Mouse (Mus musculus) heart, embryonic 11.5 days (tissue): ENCODE measurements around the gene Ubr4. TPM values are rescaled to one million over a fixed set of nuclear protein-coding genes. Genes with fewer than 3 reads are reported as not detected.
A peak's percentile ranks its signal among the peaks of the same experiment; 100 is the strongest.

Experiments used
- ATAC-seq: fragments of 200-750 bp; cut with Nextera tagmentation; replicated peaks from 2 replicates; pipeline ENCODE4 v1.8.0; 2017; ENCODE audit warnings: moderate library complexity; ENCODE audit not compliant: insufficient number of reproducible peaks, low FRiP score, low TSS enrichment
- H3K27ac ChIP-seq: fragments of 300-500 bp; sonication (generic); 2 replicates; pipeline ENCODE4 v1.5.1; 2014; ENCODE audit warnings: mild to moderate bottlenecking, low read depth, low read length
- H3K27me3 ChIP-seq: fragments of 300-500 bp; sonication (generic); 2 replicates; pipeline ENCODE4 v1.6.1; 2014; ENCODE audit warnings: mild to moderate bottlenecking, low read length, mixed read lengths; ENCODE audit not compliant: control insufficient read depth, insufficient read depth
- H3K36me3 ChIP-seq: fragments of 300-500 bp; sonication (generic); 2 replicates; pipeline ENCODE4 v1.6.1; 2014; ENCODE audit warnings: mild to moderate bottlenecking, low read length, moderate library complexity, mixed read lengths; ENCODE audit not compliant: control insufficient read depth, insufficient read depth
- H3K4me1 ChIP-seq: fragments of 300-500 bp; sonication (generic); 2 replicates; pipeline ENCODE4 v1.6.1; 2014; ENCODE audit warnings: low read length; ENCODE audit not compliant: control insufficient read depth, insufficient read depth
- H3K4me2 ChIP-seq: fragments of 300-500 bp; sonication (generic); 2 replicates; pipeline ENCODE4 v1.6.1; 2014; ENCODE audit warnings: mild to moderate bottlenecking, moderate library complexity
- H3K4me3 ChIP-seq: fragments of 300-500 bp; sonication (generic); 2 replicates; pipeline ENCODE4 v1.5.1; 2014; ENCODE audit warnings: low read depth, low read length
- H3K9ac ChIP-seq: fragments of 300-500 bp; sonication (generic); 2 replicates; pipeline ENCODE4 v1.6.1; 2014; ENCODE audit warnings: mild to moderate bottlenecking, low read depth, low read length, moderate library complexity
- H3K9me3 ChIP-seq: fragments of 300-500 bp; sonication (generic); replicated peaks from 2 replicates; pipeline ENCODE4 v1.6.1; 2016; ENCODE audit warnings: low read length; ENCODE audit not compliant: control insufficient read depth
- WGBS: fragments of 180-500 bp; shearing (Covaris S2); extraction: QIAGEN DNeasy Blood & Tissue Kit; methylation state at CpG from one replicate; pipeline ENCODE4 v1.1.7; 2014; ENCODE audit not compliant: insufficient replicate concordance; 5-methylcytosine and 5-hydroxymethylcytosine counted together
- polyA plus RNA-seq: library from polyadenylated mRNA; unstranded; fragments of >200 nt; fragmentation: Nextera tagmentation; extraction: Ambion mirVana; gene quantifications from 2 replicates; pipeline ENCODE4 v1.2.1, GENCODE M21; 2014

The Ubr4 gene
- polyA plus RNA-seq, result 69.0 and 71.5 TPM in 2 replicates

GRCm38 (mm10) chr4:139351931-139352711 is at the start of gene Ubr4, which contains the start of the genes Mrto4 and Emc1:
Gene Ubr4, plus strand, starts transcription at chr4:139352609.
Gene Mrto4, minus strand, starts transcription at chr4:139352576.
Gene Emc1, plus strand, starts transcription at chr4:139352587.
- peak within 1 kb of the TSS; percentile 78 for H3K9ac ChIP-seq
- peak; percentile 86 for ATAC-seq
- peak within 1 kb of the TSS; percentile 90 for H3K4me2 ChIP-seq
- H3K36me3 ChIP-seq, result peaks cover 21% of the 10 kb centered on the region
- no peaks in the 10 kb centered on the region for H3K27me3 ChIP-seq
- 1% methylated on average over 64 of the region's 64 CpGs for WGBS
- peaks cover 14% of the 10 kb centered on the region for H3K4me1 ChIP-seq
- H3K9me3 ChIP-seq, result no peaks in the 10 kb centered on the region
- H3K27ac ChIP-seq, result peak within 1 kb of the TSS; percentile 89
- H3K4me3 ChIP-seq, result peak within 1 kb of the TSS; percentile 82

- no peak overlapping the region for H3K9ac ChIP-seq
- ATAC-seq, result no peak
- no peak overlapping the region for H3K27ac ChIP-seq
- peaks cover 5% of the 10 kb centered on the region for H3K4me1 ChIP-seq
- no peak overlapping the region for H3K4me3 ChIP-seq
- H3K36me3 ChIP-seq, result peaks cover 2% of the 10 kb centered on the region; the same call in 1 of the 2 replicates
- no peaks in the 10 kb centered on the region for H3K27me3 ChIP-seq
- H3K4me2 ChIP-seq, result no peak overlapping the region
- H3K9me3 ChIP-seq, result no peaks in the 10 kb centered on the region
- 87% methylated on average over 3 of the region's 3 CpGs for WGBS
Observed at GRCm38 (mm10) chr4:139305521-139305920, 46.9 kb upstream of the Ubr4 start.

GRCm38 (mm10) chr4:139307916-139308315 is 44.5 kb upstream of the Ubr4 start:
- Histone ChIP-seq H3K4me1 (peaks cover 11% of the 10 kb centered on the region), H3K27ac (no peak overlapping the region), H3K4me3 (no peak overlapping the region), H3K36me3 (no peaks in the 10 kb centered on the region; the same call in 1 of the 2 replicates), H3K9ac (no peak overlapping the region), H3K4me2 (no peak overlapping the region), H3K27me3 (no peaks in the 10 kb centered on the region), H3K9me3 (no peaks in the 10 kb centered on the region)
- 80% methylated on average over 5 of the region's 5 CpGs for WGBS
- no peak for ATAC-seq

- Histone ChIP-seq H3K36me3 (peaks cover 2% of the 10 kb centered on the region), H3K4me1 (peaks cover 11% of the 10 kb centered on the region), H3K27me3 (no peaks in the 10 kb centered on the region), H3K9ac (peak overlapping the region; percentile 88), H3K9me3 (no peaks in the 10 kb centered on the region), H3K4me2 (peak overlapping the region; percentile 87), H3K27ac (no peak overlapping the region), H3K4me3 (peak overlapping the region; percentile 76)
- no peak for ATAC-seq
- 21% methylated on average over 6 of the region's 6 CpGs for WGBS
Observed at GRCm38 (mm10) chr4:139309651-139310050, 42.8 kb upstream of the Ubr4 start.

- ATAC-seq, result peak; percentile 90
- Histone ChIP-seq H3K4me1 (peaks cover 11% of the 10 kb centered on the region), H3K27ac (peak within 1 kb of the TSS; percentile 31; the same call in 1 of the 2 replicates), H3K4me2 (peak within 1 kb of the TSS; percentile 87), H3K4me3 (peak within 1 kb of the TSS; percentile 76), H3K36me3 (peaks cover 7% of the 10 kb centered on the region), H3K9ac (peak within 1 kb of the TSS; percentile 88), H3K27me3 (no peaks in the 10 kb centered on the region), H3K9me3 (no peaks in the 10 kb centered on the region)
- under 1% methylated on average over 63 of the region's 63 CpGs for WGBS
Observed at GRCm38 (mm10) chr4:139310171-139310898, 42.1 kb upstream of the Ubr4 start, which contains the start of the genes Pqlc2 and Akr7a5. Gene Pqlc2, minus strand, starts transcription at chr4:139310708. Gene Akr7a5, plus strand, starts transcription at chr4:139310744.

GRCm38 (mm10) chr4:139310899-139311701 is 41.3 kb upstream of the Ubr4 start:
- Histone ChIP-seq H3K4me2 (peak overlapping the region; percentile 87), H3K4me3 (peak overlapping the region; percentile 76), H3K9me3 (no peaks in the 10 kb centered on the region), H3K4me1 (peaks cover 11% of the 10 kb centered on the region), H3K27ac (peak overlapping the region; percentile 31; the same call in 1 of the 2 replicates), H3K9ac (peak overlapping the region; percentile 88), H3K27me3 (no peaks in the 10 kb centered on the region), H3K36me3 (peaks cover 7% of the 10 kb centered on the region)
- under 1% methylated on average over 53 of the region's 53 CpGs for WGBS
- ATAC-seq, result peak; percentile 60

GRCm38 (mm10) chr4:139311707-139312106 is 40.7 kb upstream of the Ubr4 start:
- H3K9ac ChIP-seq, result peak overlapping the region; percentile 88; the same call in 1 of the 2 replicates
- no peak overlapping the region for H3K27ac ChIP-seq
- peaks cover 9% of the 10 kb centered on the region for H3K36me3 ChIP-seq
- H3K27me3 ChIP-seq, result no peaks in the 10 kb centered on the region
- peak overlapping the region; percentile 87 for H3K4me2 ChIP-seq
- no peak for ATAC-seq
- no peaks in the 10 kb centered on the region for H3K9me3 ChIP-seq
- WGBS, result 36% methylated on average over 14 of the region's 14 CpGs
- peaks cover 11% of the 10 kb centered on the region for H3K4me1 ChIP-seq
- peak overlapping the region; percentile 76 for H3K4me3 ChIP-seq

GRCm38 (mm10) chr4:139312632-139313031 is 39.8 kb upstream of the Ubr4 start:
- WGBS, result 59% methylated on average over 4 of the region's 4 CpGs
- no peak for ATAC-seq
- Histone ChIP-seq H3K9ac (no peak overlapping the region), H3K4me2 (no peak overlapping the region), H3K4me1 (peaks cover 11% of the 10 kb centered on the region), H3K27me3 (no peaks in the 10 kb centered on the region), H3K36me3 (peaks cover 10% of the 10 kb centered on the region), H3K9me3 (no peaks in the 10 kb centered on the region), H3K4me3 (no peak overlapping the region), H3K27ac (no peak overlapping the region)
